Mouse (Mus musculus) thymus, postnatal 4 days (tissue): ENCODE results near the gene Apold1.
A peak's percentile ranks its signal among the peaks of the same experiment; 100 is the strongest.

Experiments used
- DNase-seq: peaks from one replicate; pipeline ENCODE4 v3.0.0; 2021

Apold1 gene

DNA sequence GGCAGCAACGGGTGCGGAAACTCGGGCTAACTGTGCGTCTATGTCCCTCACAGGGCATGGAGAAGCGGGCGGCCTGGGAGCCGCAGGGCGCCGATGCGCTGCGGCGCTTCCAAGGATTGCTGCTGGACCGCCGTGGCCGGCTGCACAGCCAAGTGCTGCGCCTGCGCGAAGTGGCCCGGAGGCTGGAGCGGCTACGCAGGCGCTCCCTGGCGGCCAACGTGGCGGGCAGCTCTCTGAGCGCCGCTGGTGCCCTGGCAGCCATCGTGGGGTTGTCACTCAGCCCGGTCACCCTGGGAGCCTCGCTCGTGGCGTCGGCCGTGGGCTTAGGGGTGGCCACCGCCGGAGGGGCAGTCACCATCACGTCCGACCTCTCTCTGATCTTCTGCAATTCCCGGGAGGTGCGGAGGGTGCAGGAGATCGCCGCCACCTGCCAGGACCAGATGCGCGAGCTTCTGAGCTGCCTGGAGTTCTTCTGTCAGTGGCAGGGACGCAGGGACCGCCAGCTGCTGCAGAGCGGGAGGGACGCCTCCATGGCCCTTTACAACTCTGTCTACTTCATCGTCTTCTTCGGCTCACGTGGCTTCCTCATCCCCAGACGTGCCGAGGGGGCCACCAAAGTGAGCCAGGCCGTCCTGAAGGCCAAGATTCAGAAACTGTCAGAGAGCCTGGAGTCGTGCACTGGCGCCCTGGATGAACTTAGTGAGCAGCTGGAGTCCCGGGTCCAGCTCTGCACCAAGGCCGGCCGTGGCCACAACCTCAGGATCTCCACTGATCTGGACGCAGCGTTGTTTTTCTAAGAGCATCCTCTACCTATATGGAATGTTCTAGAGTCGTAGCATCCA is 2.2 kb downstream of the Apold1 start:
- peak; percentile 92 for DNase-seq

DNA sequence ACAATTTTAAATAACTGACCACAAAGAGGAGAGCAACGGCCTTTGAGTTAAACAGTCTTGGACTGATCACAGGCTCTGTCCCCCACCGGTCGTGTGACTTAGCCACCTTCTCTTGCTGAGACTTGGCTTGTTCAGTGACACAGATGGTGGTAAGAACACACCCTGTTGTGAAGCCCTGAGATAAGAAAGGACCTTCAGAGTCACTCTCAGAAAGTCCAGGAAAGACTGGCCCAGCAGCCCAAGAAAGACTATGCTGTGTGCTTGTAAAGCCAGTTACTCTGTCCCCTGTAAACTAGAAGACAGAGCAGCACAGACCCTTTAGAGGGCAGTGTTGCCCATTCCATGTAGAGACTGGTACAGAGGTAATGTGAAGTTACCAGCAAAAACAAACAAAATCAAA is 3.2 kb downstream of the Apold1 start:
- DNase-seq = peak; percentile 57

GRCm38 (mm10) chr6:134988377-134988776 is 6.9 kb downstream of the Apold1 start:
- no peak for DNase-seq

GRCm38 (mm10) chr6:134990674-134991073 is 9.2 kb downstream of the Apold1 start:
- DNase-seq = no peak

DNA sequence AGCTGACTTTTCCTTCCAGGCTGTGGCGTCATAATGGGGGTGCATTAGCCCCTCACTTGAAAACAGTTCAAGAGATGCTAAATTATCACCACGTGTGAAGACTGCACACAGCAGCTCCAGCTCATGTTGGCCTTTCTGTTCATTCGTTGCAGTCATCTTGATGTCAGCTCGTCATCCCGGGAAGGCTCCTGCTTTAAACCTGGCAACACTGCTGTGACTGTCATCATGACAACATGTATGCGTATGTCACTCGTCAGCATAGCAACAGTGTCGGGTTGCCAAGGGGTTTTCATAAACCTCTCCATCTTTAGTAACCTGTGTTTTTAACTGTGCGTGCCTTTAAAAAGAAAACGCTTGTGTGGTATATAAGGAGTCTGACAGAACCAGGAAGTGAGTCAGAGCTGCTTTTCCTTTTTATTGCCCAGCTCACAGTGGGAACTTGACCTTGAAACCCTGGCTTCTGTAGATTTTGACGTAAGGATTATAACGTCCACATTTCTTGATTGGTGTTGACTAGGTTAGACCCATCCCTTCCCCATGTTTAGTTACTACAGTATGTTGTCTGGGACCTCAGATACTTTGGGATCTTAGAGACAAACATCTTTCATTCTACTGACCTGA is 12.6 kb downstream of the Apold1 start:
- DNase-seq = no peak

- no peak for DNase-seq
Measured at GRCm38 (mm10) chr6:134994985-134995384, 13.5 kb downstream of the Apold1 start.

DNA sequence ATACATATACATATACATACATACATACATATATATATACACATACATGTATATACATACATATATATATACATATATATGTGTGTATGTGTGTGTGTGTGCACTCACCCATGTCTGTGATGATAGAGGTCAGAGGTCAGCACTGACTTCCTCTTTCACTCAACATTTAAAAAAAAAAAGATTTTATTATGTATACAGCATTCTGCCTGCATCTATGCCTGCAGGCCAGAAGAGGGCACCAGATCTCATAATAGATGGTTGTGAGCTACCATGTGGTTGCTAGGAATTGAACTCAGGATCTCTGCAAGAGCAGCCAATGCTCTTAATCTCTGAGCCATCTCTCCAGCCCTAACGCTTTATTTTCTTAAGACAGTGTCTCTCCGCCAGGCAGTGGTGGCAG is 15.4 kb downstream of the Apold1 start:
- peak; percentile 38 for DNase-seq

DNA sequence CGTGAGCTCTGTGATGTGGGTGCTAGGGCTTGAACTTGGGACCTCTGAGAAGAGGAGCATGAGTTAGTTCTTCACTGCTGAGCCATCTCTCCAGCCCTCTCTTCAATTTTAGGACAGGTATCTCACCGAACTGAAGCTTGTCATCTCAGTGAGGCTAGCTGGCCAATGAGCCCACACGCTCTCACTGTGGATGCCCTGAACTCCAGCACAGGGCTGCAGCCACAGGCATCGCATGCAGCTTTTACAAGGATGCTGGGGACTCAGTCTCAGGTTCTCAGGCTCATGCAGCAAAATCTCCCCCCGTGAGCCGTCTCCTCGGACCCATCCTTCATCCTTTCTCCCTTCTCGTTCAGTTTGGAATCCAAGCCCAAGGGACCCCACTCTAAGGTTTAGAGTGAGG is 16.6 kb downstream of the Apold1 start:
- no peak for DNase-seq

GRCm38 (mm10) chr6:134998781-134999180 is 17.3 kb downstream of the Apold1 start:
- DNase-seq = no peak

- no peak for DNase-seq
Measured at GRCm38 (mm10) chr6:135000272-135000671, 18.8 kb downstream of the Apold1 start.

DNA sequence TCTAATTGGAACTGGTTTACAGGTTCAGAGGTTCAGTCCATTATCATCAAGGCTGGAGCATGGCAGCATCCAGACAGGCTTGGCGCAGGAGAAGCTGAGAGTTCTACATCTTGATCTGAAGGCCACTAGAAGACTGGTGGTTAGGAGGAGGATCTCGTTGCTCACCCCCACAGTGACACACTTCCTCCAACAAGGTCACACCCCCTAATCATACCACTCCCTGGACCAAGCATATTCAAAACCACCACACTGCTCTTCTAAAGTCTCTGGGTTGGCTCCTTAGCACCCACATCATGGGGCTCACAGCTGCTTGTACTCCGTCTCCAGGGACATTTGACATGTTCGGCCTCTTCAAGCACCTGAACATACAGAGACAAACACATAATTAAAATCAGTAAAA is 20.5 kb downstream of the Apold1 start:
- no peak for DNase-seq

DNA sequence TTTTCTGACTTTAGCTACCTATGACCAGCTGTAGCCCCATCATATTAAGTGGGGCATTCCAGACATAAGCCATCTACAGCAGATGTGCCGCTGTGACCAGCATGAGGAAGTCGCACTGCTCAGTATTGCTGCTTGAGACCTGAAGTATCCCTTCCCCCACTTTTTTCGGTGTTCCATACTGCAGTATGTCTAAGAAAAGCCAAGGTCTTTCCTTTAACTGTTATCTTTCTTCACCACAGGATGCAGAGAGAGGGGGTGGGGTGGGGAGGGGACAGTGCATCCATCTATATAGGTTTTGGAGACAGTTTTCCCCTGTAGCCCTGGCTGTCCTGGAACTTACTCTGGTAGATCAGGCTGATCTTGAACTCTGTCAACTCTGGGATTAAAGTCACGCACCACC is 24.9 kb downstream of the Apold1 start:
- no peak for DNase-seq

- DNase-seq = peak; percentile 97
Measured at GRCm38 (mm10) chr6:135011048-135011733, 29.7 kb downstream of the Apold1 start, which contains the start of gene Ddx47. Gene Ddx47, plus strand, starts transcription at chr6:135011612.

GRCm38 (mm10) chr6:135011734-135012116 is 30.2 kb downstream of the Apold1 start:
- no peak for DNase-seq

DNA sequence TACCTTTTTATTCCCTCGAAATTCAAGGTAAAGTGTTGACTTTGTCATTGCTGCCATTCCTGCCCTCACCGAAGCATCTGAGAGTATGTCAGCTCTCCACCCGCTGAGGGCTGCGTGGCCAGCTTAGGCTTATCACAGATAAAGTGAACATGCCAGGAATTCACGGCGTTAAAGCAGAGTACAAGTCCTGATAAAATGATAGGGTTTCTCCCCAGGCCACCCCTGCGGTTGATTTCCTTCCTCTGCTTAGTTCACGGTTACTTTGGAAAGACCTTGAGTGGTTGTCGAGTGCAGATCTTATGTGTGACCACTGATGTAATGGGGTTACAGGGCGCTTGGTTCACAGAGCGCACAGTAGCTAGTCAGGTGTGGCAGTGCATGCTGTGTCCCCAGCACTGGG is 35.7 kb downstream of the Apold1 start:
- no peak for DNase-seq

- DNase-seq = no peak
Measured at GRCm38 (mm10) chr6:135019564-135019963, 38.0 kb downstream of the Apold1 start.

- no peak for DNase-seq
Measured at GRCm38 (mm10) chr6:135021633-135022032, 40.1 kb downstream of the Apold1 start.

DNA sequence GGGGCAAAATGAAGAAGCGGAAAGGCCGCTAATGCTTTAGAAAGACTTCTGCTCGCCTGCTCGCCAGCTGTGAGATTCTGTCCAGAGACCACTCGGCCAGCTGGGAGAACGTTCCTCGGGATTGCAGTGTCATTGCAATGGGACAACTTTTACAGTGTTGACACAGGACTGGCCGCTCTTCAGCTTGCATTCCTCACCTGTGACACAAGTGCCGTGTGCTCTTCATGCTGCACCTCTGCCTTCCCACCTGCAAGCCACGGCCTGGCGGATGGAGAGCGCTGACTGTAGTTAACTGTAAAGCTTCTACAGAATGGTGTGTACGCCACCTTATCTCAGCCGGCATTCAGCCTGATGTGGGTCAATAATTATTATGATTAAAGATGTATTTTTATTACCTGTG is 41.9 kb downstream of the Apold1 start:
- DNase-seq = no peak

- no peak for DNase-seq
Measured at GRCm38 (mm10) chr6:135024781-135025420, 43.4 kb downstream of the Apold1 start.

DNA sequence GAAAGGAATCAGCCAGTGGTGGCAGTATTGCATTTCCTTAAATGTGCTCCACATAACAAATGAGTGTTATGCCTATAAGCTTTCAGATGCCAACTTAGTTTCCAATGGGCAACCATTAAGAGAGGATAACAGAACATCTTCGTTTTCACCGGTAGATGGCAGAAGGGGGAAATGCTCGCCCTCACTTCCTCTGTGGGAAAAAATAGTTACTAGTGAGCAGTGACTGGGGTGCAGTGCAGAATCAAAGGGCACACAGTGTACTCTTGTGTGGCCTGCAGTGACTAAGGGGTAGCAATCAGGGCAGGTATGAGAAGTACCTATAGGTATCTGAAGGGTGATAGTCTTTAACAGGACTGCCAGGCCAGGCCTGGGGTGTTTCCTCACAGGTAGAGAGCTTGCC is 44.7 kb downstream of the Apold1 start:
- DNase-seq = peak; percentile 23

- no peak for DNase-seq
Measured at GRCm38 (mm10) chr6:135026755-135027154, 45.2 kb downstream of the Apold1 start.

GRCm38 (mm10) chr6:135029246-135029645 is 47.7 kb downstream of the Apold1 start:
- no peak for DNase-seq
